Mouse (Mus musculus): ENCODE results near the gene Ptprk. TPM values are rescaled to one million over a fixed set of nuclear protein-coding genes. Genes with fewer than 3 reads are reported as not detected.

Ptprk gene
- polyA plus RNA-seq, 1 experiment from 2014 or later, result 26.4 TPM

DNA sequence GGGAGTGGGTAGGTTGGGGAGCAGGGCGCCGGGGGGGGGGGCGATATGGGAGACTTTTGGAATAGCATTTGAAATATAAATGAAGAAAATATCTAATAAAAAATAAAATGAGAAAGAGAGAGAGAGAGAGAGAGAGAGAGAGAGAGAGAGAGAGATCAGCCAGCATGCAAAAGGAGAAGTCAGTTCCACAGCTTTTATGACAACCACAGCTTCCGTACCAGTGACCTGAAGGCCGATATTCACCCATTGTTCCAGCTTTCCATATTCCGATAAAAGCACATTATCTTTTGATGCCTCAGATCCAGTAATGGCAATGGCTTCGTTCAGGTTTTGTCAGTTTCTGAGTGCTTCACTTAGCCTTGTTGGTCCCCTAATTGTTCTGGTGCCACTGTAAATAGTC, 542.6 kb downstream of the Ptprk start:
- Histone ChIP-seq H3K9ac (no peak overlapping the region), H3K4me3 (replicated peaks) (no peak overlapping the region), H3K27me3 (no peaks in the 10 kb centered on the region), H3K27ac (replicated peaks) (no peak overlapping the region), H3K36me3 (no peaks in the 10 kb centered on the region), H3K4me1 (no peaks in the 10 kb centered on the region), H3K9me3 (replicated peaks) (no peaks in the 10 kb centered on the region), H3K4me2 (replicated peaks) (no peak overlapping the region)
- ATAC-seq (ENCODE audit: insufficient number of reproducible peaks, low FRiP score, low TSS enrichment, low read depth), result no peak
- WGBS, result 95% methylated on average over 7 of the region's 7 CpGs

DNA sequence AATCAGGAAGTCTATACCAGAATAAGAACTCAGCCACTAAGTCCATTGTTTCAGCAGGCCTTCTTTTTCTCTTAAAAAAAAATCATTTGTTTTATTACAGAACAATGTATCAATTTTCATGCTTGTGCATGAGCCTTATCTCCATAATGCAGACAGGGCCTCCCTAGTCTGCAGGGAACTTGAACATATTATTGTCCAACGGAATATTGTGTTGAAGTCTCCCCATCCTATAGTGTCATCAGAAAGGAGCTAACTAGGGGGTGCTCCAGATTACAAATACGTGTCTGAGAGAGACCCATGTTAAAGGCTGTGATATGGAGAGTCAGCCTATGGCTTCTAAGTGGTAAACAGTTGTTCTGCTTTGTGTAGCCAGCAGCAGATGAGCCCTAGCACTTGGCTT, 543.4 kb downstream of the Ptprk start:
- no peak overlapping the region for H3K4me3 ChIP-seq (replicated peaks)
- H3K9me3 ChIP-seq (replicated peaks), result no peaks in the 10 kb centered on the region
- H3K27ac ChIP-seq (replicated peaks), result no peak overlapping the region
- no peak for ATAC-seq (ENCODE audit: insufficient number of reproducible peaks, low FRiP score, low TSS enrichment, low read depth)
- WGBS, result 80% methylated on average over 2 of the region's 2 CpGs
- no peaks in the 10 kb centered on the region for H3K36me3 ChIP-seq
- H3K4me2 ChIP-seq (replicated peaks), result no peak overlapping the region
- no peaks in the 10 kb centered on the region for H3K4me1 ChIP-seq
- no peaks in the 10 kb centered on the region for H3K27me3 ChIP-seq
- no peak overlapping the region for H3K9ac ChIP-seq

DNA sequence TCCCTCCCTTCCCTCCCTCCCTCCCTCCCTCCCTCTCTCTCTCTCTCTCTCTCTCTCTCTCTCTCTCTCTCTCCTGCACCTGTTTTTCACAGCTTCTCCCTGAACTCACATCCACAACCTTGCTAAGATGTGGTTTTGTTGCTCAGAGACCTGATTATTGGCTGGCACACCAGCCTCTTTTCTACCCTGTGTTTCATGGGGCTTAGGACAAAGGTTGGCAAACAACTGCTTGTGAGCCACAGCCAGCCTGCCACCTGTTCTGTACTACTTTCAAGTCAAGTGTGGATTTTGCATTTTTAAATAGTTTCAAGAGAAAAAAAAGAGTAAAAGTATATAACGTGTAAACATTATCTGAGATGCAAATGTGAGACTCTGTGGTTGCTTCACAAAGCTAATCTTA, 544.8 kb downstream of the Ptprk start:
- H3K4me3 ChIP-seq (replicated peaks), result no peak overlapping the region
- H3K9me3 ChIP-seq (replicated peaks), result no peaks in the 10 kb centered on the region
- H3K4me1 ChIP-seq, result no peaks in the 10 kb centered on the region
- 69% methylated on average over 1 of the region's 1 CpGs for WGBS
- H3K9ac ChIP-seq, result no peak overlapping the region
- no peak overlapping the region for H3K4me2 ChIP-seq (replicated peaks)
- H3K27me3 ChIP-seq, result no peaks in the 10 kb centered on the region
- no peaks in the 10 kb centered on the region for H3K36me3 ChIP-seq
- ATAC-seq (ENCODE audit: insufficient number of reproducible peaks, low FRiP score, low TSS enrichment, low read depth), result no peak
- no peak overlapping the region for H3K27ac ChIP-seq (replicated peaks)

DNA sequence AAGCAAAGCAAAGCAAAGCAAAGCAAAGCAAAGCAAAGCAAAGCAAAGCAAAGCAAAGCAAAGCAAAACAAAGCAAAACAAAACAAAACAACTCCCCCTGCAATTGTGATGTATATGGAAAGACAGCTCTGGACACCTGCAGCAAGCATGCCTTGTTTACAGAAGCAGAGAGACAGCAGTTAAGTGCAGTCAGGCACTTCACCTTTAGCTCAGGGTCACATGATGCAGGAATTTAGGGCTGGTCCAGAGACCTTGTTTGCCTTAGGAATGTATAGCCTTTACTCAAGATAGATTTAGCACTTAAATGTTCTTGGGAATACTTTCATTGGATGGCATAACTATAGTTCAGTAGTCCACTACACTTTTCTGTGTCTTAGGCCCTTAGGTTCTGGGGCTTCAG, 561.5 kb downstream of the Ptprk start:
- H3K36me3 ChIP-seq, result no peaks in the 10 kb centered on the region
- no peaks in the 10 kb centered on the region for H3K27me3 ChIP-seq
- H3K9me3 ChIP-seq (replicated peaks), result no peaks in the 10 kb centered on the region
- H3K4me2 ChIP-seq (replicated peaks), result no peak overlapping the region
- ATAC-seq (ENCODE audit: insufficient number of reproducible peaks, low FRiP score, low TSS enrichment, low read depth), result no peak
- H3K9ac ChIP-seq, result no peak overlapping the region
- H3K4me1 ChIP-seq, result no peaks in the 10 kb centered on the region
- no peak overlapping the region for H3K27ac ChIP-seq (replicated peaks)
- H3K4me3 ChIP-seq (replicated peaks), result no peak overlapping the region

DNA sequence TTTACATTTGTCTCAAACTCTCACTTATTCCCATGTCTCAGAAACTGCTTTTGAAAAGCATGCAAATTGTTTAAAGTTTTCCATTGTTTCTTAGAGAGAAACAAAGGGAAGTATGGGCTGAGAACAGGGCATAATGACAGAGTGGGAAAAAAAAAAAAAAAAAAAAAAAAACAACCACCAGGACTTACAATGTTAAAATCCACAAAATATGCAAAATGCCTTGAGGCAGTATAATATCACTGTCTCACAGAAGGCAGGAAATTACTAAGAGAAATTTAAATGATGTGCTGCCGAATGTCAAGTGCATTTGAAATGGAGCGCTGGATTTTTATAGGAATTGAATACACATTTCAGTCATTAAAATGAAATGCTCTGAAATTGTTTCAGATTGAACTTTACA, 567.3 kb downstream of the Ptprk start:
- Histone ChIP-seq H3K36me3 (no peaks in the 10 kb centered on the region), H3K27ac (replicated peaks) (no peak overlapping the region), H3K4me2 (replicated peaks) (no peak overlapping the region), H3K4me3 (replicated peaks) (no peak overlapping the region), H3K9ac (no peak overlapping the region), H3K27me3 (no peaks in the 10 kb centered on the region), H3K9me3 (replicated peaks) (no peaks in the 10 kb centered on the region), H3K4me1 (no peaks in the 10 kb centered on the region)
- WGBS, result 57% methylated on average over 2 of the region's 2 CpGs
- ATAC-seq (ENCODE audit: insufficient number of reproducible peaks, low FRiP score, low TSS enrichment, low read depth), result no peak

Small RNA genes lying within 50 kb of the gene (microRNA-seq; reads per million reads assigned to microRNA genes)
- not detected for gene Gm22370 (ENCODE audit: borderline number of aligned reads)

All from embryonic facial prominence, embryonic 15.5 days (tissue).